Mouse (Mus musculus) spleen, postnatal 14 days (tissue): ENCODE results near the gene Atf5.

Experiments used
- DNase-seq, 2 experiments: peaks; one replicate each; pipeline ENCODE4 v3.0.0; 2021 to 2022; ENCODE audit warnings: low spot score in 2 of 2

Atf5 gene

DNA sequence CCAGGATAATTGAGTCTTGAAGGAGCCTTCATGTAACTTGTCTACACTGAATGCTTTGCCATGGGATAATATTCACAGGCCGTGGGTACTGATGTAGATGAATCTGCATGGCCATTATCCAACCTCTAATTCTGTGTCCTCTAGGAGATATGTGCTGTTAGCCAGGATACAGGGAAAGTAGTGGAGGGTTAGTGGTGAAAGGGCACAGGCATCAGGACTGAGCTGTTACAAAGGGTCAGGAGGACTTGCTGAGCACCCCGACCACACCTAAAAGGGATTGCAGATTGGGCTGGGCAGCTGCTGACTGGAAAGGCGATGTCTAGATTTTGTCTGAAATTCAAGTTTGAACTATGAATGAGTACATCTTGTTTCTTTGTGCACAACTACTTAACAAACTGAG, 4.1 kb upstream of the Atf5 start:
- peak in 1 of 2 experiments; percentile 1 for DNase-seq

GRCm38 (mm10) chr7:44819863-44820262, 3.4 kb upstream of the Atf5 start:
- peak; percentile 0 to 5 for DNase-seq

DNA sequence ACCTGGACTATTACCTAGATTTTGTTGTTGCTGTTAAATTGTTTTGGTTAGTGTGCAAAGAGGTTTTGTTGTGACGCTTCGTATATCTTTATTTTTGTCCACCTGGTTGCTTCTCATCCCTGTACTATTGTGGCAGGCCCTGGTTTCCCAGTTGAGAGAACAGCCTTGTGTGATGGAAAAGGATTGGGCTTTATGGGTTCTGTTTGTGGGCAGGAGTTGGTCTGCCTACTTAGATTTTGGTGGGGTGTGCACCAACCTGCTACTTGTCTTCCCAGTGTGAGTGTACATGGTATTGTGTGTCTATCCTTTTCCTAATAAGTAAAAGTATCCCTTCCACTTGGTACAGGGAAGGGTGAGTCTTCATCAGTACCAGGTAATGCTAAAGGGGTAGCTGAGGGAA, 2.9 kb upstream of the Atf5 start:
- no peak for DNase-seq

DNA sequence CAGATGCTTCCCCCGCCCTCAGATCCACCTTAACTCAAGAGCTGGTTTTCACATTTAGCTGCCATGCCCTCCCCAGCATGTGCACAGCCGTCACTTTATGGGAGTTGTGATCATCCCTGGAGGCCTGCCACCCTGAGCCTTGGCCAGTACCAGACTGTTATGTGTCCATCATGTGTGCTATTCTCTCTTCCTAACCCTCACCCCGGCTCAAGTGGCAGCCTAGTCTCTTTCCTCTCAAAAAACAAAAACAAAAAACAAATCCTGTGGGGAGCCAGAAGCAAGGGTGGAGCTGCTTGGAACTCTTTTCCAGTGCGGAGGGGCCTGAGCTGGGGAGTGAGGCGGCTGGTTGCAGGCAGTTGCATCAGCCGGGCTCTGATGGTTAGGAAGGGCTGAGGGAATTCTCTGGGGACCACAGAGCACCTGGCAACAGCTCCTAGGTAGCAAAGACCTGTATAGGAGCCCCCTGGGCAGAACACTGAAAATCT, 2.3 kb upstream of the Atf5 start:
- DNase-seq: peak; percentile 3 to 41

DNA sequence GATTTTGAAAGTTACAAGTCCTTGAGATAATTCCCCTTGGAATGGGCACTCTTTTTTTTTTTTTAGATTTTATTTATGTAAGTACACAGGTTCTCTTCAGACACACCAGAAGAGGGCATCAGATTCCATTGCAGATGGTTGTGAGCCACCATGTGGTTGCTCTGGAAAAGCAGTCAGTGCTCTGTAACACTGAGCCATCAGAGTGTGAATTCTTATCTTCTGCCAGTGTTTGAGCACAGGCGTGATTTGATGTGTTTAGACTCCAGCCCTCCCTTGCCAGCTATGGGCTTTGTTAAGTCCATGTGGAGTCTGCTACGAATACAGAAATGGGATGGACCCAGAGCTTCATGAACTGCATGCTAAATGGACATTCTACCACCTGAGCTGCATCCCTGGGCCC, 1.7 kb upstream of the Atf5 start:
- DNase-seq: peak in 1 of 2 experiments; percentile 4

GRCm38 (mm10) chr7:44817441-44817840, 983 bp upstream of the Atf5 start:
- no peak for DNase-seq

DNA sequence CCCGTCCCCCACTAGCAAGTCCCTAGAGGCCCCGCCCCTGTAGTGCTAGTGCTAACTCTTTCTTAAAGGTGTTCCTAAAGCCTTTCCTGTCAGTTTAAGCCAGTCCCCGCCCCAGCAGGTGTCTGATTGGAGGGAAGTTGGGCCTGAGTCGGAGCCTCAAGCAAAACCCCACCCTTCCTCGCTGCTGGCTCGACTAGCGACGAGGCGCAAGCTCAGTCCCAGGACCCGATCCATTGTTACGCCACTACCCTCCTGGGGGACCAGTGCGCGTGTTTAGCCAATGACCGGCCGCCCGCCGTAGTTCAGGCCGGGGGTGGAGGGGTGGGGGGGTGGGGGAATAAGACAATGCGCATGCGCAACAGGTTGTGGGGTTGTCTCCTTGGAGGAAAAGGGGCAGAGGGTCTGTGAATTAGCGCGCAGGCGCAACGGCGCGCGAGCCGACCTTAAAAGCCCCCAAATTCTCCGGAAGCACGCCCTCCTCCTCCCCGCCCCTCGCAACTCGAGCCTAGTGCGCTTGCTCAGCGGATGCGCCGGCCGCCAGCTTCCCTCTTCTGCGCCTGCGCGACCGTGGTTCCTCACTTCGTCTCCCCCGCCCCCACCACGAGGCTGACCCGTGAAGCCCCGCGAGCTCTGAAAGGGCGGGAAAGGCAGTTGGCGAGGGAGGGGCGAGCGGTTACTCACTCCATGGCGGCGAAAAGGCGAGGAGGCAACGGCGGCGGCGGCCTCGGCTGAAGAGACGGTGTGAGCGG, 563 bp downstream of the Atf5 start, which contains the start of the genes Nup62 and Il4i1:
TSS of gene Nup62 (plus strand) at position 368 of the 749 bp plus-strand sequence.
TSS of gene Il4i1 (plus strand) at position 667 of the 749 bp plus-strand sequence.
- peak; percentile 96 to 98 for DNase-seq

DNA sequence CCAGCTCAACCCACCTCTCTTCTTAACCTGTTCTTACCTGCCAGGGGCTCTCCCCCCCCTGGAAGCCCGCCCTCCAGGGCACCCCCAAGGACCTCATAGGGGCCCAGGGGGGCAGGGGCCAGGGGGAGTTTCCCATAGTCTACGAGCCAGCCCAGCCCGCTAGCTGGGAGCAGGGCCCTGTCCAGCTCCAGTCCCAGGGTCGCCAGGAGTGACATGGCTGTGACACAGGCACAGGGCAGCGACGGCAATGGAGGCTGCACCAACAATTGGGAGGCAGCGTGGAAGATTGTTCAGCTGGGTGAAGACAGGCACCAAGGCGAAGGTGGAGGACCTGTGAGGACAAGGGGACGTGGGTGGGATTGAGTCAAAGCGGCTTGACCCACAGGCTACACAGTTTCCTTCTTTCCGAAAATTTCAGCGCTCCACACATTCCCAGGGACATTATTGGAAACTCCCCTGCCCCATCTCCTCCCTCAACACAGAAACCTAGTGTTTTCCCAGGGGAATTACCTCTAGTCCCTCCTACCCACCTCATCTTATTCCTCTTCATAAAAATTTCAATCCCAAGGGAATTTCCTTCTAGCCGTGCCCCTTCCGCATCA, 1.4 kb downstream of the Atf5 start:
- no peak for DNase-seq

DNA sequence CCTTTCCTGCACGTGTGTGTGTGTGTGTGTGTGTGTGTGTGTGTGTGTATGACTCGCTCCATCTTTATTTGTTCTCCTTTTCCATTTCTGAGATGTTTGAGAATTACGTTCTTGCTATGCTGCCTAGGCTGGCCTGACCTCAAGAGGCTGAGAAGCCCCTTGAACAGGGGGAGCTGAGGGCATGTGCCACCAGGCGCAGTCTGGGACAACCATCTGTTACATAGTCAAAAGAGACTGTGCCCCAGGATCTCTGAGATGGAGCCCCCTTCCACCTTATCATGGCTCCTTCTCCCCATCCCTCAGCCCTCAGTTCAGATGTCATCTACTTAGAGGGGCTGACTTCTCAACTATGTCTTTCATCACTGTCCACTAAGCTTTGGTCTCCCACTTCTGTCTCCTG, 2.0 kb downstream of the Atf5 start:
- no peak for DNase-seq

DNA sequence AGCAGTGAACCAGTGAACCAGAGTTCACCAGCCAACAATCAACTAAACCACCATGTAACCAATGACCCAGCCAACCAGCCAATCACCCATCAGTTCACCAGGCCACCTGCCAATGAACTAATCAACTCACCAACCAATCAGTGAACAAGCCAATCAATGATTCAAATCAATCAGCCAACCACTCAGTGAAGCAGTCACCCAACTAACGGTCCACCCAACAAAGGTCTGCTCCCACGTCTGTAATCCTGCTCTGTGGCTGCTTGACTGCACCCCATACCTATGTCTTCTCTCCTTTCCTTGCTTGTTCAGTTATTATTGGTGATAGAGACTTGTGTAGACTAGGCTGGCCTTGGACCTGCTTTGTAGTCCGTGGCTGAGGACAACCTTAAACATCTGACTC, 2.5 kb downstream of the Atf5 start:
- no peak for DNase-seq

DNA sequence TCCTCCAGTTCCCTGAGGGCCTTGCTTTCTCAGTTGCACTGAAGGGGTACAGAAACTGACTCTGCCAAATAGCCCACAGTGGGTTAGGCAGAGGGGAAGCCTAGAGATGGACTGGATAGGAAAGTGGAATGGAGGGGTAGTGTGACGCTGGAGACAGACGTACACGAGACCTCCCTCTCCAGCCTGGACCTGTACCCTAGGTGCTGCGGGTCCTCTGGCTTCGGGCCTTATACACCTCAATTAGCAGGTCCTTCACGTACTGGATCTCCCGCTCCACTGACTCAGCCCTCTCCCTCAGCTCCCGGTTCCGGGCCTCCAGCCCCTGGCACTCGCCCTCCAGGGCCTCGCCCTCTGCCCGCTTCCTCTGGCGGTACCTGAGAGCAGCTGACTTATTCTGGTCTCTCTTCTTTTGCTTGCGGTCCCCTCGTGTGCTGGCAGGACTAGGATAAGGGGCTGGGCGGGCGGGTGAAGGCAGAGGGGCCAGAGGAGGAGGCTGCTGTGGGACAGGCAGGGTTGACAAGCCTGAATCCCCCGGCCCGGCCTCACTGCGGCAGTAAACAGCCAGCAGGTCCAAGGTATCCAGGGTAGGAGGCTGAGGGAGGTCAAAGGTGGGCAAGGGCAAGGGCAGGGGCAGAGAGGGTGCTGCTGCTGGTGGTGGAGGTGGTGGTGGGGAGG, 3.7 kb downstream of the Atf5 start:
- DNase-seq: no peak

DNA sequence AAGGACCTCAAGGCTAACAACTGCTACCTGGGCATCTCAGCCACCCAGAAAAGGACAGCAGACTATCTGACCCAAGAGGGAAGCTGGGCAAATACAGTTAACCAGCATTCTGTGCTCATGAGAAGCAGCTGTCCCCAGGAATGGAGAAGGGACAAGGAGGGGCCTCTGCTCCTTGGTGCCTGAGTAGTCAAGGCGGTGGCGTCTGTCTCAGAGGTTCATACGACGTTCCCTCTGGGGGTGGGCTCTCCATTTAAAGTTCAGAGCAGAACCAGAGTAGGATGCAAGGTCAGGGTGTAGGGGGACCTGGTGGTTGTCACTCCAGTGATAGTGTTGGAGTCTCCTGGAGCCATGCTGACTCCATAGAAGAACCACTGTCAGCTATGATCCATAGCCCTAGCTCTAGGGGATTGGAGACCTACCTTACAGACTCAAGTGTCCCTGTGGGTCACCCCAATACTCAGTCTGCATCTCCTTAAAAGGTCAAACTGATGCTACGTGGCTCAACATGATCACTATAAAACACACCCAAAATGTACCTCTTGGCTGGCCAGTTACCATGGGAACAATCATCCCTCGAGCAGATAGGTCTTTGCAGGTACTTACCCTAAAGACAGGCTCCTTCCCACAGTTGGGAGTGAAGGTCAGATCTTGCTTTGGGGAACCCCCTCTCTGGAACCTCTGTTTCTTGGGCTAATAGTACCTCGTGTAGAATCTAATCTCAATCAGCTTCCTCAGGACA, 5.5 kb downstream of the Atf5 start:
- no peak for DNase-seq

DNA sequence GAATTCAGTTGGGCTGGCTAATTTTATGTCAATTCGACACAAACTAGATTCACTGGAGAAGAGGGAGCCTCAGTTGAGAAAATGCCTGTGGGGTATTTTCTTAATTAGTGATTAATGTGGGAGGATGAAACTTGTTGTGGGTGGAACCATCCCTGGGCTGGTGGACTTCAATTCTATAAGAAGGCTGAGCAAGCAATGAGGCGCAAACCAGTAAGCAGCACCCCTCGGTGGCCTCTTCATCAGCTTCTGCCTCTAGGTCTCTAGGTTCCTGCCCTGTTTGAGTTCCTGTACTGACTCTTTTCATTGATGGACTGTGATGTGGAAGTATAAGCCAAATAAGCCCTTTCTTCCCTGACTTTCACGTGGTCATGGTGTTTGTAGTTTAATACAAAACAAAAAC, 6.1 kb downstream of the Atf5 start:
- no peak for DNase-seq

GRCm38 (mm10) chr7:44809466-44809865, 7.0 kb downstream of the Atf5 start:
- no peak for DNase-seq

DNA sequence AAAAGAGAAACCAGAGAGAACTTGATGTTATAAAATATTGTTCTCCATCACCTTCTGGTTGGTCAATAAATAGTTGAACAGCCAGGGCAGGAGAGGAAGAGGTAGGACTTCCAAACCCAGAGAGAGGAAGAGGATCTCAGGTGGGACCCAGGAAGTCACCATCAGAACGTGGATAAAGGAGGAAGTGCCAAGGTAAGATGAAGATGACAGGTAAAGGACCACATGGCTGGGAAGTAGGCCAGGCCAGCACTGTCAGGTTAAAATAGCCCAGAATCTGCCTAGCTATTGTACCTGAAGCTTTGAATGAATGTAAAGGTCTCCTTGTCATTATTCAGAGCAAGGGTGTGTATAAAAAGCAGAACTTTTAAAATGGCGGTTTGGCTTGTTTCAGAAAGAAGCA, 7.5 kb downstream of the Atf5 start:
- no peak for DNase-seq

DNA sequence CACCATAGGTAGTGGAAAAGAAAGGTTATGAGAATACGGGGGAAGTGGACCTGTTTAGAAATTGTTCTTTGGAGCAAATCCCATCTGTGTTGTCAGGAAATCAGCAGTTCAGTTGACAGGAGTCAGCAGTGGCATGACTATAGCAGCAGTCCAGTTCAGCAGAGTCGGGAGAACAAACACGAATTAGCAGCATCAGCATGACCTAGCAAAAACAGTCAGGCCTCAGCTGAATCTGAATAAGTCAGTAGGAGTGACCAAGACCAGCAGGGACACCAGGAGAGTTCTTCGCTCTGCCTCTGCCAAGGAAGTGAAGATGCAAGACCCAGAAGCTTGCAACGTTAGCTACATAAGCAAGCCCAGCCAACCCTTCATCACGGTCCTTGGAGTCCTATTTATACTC, 23.7 kb downstream of the Atf5 start:
- DNase-seq: no peak

- DNase-seq: no peak
These were observed 26.4 kb downstream of the Atf5 start for GRCm38 (mm10) chr7:44790066-44790465.

DNA sequence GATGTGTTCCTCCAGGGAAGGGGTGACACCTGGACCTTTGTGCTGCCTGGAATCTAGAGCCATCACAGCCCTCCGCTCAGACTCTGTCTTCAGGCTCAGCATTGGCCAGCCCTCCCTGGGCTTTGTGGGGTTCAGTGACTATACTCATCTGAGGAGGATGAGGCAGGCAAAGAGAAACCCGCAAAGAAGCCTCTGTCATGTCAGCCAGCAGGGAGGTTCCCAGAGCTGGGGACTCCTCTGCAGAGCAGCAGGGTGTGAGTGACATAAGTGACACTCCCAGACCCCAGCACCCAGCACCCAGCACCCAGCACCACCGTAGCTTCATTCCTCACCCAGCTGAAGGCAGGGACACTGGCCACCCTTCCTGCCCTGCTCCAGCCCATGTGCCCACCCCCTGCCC, 26.9 kb downstream of the Atf5 start:
- DNase-seq: no peak

GRCm38 (mm10) chr7:44780101-44780500, 36.4 kb downstream of the Atf5 start:
- no peak for DNase-seq

- DNase-seq: no peak
These were observed 39.5 kb downstream of the Atf5 start for GRCm38 (mm10) chr7:44776849-44777498.

GRCm38 (mm10) chr7:44772591-44773204, 43.8 kb downstream of the Atf5 start:
- no peak for DNase-seq
